Mouse (Mus musculus) lung, embryonic 15.5 days (tissue): ENCODE measurements at regions not wholly inside any gene's neighbourhood (a gene's known extent, or its start where the extent isn't known, plus 50 kb on each side); places are given as distances from the start of the nearest gene placed in this dataset.

Source experiments
- ATAC-seq: fragments of 200-750 bp; cut with Nextera tagmentation; 2 replicates; pipeline ENCODE4 v1.8.0; 2017; ENCODE audit warnings: moderate number of reproducible peaks, borderline replicate concordance; ENCODE audit not compliant: low FRiP score, low TSS enrichment; ENCODE audit errors: extremely low read depth
- H3K27ac ChIP-seq: fragments of 300-500 bp; sonication (generic); 2 replicates; pipeline ENCODE4 v1.5.1; 2015; ENCODE audit warnings: moderate library complexity, mild to moderate bottlenecking, inconsistent platforms
- H3K27me3 ChIP-seq: fragments of 300-500 bp; sonication (generic); 2 replicates; pipeline ENCODE4 v1.6.1; 2015; ENCODE audit warnings: inconsistent platforms
- H3K36me3 ChIP-seq: fragments of 300-500 bp; sonication (generic); 2 replicates; pipeline ENCODE4 v1.6.1; 2015; ENCODE audit warnings: inconsistent platforms
- H3K4me1 ChIP-seq: fragments of 300-500 bp; sonication (generic); 2 replicates; pipeline ENCODE4 v1.6.1; 2015; ENCODE audit warnings: inconsistent platforms
- H3K4me2 ChIP-seq: fragments of 300-500 bp; sonication (generic); 2 replicates; pipeline ENCODE4 v1.6.1; 2015; ENCODE audit warnings: inconsistent platforms, mild to moderate bottlenecking, moderate library complexity
- H3K4me3 ChIP-seq: fragments of 300-500 bp; sonication (generic); 2 replicates; pipeline ENCODE4 v1.5.1; 2015; ENCODE audit warnings: mild to moderate bottlenecking, inconsistent platforms
- H3K9ac ChIP-seq: fragments of 300-500 bp; sonication (generic); 2 replicates; pipeline ENCODE4 v1.6.1; 2015; ENCODE audit warnings: inconsistent platforms
- H3K9me3 ChIP-seq: fragments of 300-500 bp; sonication (generic); 2 replicates; pipeline ENCODE4 v1.6.1; 2016; ENCODE audit warnings: inconsistent platforms
- WGBS: fragments of 180-500 bp; shearing (Covaris S2); methylation state at CpG from one replicate; pipeline ENCODE4 v1.1.7; 2015; 5-methylcytosine and 5-hydroxymethylcytosine counted together

DNA sequence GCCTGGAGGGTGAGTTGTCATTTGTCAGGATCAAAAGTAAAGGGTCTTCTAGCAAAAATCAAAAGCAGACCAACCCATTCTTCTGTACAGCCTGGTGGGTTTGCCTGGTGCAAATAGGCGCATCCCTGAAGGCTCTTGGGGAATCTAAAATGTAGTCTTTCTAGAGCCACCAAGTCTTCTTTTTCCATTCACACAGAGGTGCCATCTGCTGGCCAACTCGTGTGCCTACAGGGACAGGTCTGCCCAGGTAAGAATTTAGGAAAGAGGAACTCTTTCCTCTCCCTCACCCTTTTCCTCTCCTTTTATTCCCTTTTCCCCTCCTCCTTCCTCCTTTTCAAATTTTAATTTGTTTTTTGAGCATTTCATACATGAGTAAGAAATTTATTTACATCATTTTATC lies 116.5 kb downstream of the Insig2 start:
- Histone ChIP-seq H3K9ac (no peak overlapping the region), H3K36me3 (no peaks in the 10 kb centered on the region), H3K4me3 (no peak overlapping the region), H3K27me3 (no peaks in the 10 kb centered on the region), H3K27ac (no peak overlapping the region), H3K4me1 (no peaks in the 10 kb centered on the region), H3K4me2 (no peak overlapping the region), H3K9me3 (no peaks in the 10 kb centered on the region)
- ATAC-seq: no peak
- WGBS: 17% methylated on average over 2 of the region's 2 CpGs

DNA sequence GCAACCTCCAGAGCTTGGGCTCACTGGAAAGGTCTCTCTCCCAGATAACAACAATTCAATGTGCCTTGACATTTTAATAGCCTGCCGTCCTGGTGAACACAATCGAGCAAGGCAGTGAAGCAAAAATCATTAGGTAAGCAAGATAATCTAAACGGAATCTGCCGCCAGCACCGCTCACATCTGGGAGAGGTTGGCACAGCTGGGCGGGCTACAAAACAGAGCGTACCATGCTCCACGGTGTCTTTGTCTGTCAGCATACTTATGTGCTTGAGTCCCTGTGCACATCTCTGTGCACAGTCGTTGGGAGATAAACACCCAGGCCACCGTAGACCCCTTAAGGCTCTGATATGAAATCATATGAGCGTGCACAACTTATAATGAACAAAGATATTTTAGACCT lies 108.1 kb downstream of the Insig2 start:
- 71% methylated on average over 11 of the region's 11 CpGs for WGBS
- Histone ChIP-seq H3K27me3 (no peaks in the 10 kb centered on the region), H3K4me3 (no peak overlapping the region), H3K9me3 (no peaks in the 10 kb centered on the region), H3K4me2 (no peak overlapping the region), H3K27ac (no peak overlapping the region), H3K36me3 (no peaks in the 10 kb centered on the region), H3K4me1 (no peaks in the 10 kb centered on the region), H3K9ac (no peak overlapping the region)
- no peak for ATAC-seq

DNA sequence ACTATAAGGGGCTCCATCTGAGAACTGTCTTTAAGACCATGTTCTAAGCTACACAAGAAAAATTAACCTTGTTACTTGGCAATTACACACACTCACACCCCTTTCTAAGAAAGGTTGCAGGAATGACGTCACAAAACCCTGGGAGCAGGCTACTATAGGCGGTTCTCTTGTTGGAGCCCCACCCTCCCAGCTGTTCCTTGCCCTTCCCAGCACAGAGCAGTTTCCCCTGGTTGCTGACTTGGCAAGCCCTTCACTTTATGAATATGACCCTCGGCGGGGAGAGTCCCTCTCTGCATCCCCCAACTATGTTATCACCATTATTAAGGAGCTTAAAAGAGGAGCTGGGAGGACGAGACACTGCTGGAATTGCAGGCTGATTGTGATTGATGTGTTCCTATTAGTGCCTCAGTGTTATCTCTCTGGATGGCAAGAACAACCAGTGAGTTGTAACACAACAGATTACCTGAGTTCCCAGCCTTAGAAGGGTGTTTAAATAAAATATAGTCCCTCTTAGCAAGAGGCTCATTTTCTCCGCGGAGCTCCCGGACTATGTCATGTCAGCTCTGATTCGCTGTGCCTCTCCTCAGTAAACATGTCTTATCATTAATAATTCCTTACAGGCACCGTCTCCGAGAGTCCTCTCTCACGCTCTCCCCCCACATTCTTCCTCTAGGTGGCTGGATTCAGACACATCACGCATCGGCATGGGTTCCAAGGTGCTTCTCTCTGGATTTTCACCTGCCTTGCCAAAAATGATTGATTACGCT lies 105.7 kb downstream of the Insig2 start:
- H3K36me3 ChIP-seq: no peaks in the 10 kb centered on the region
- no peak overlapping the region for H3K27ac ChIP-seq
- H3K9ac ChIP-seq: no peak overlapping the region
- peak; percentile 31; the same call in 1 of the 2 replicates for ATAC-seq
- no peak overlapping the region for H3K4me3 ChIP-seq
- no peaks in the 10 kb centered on the region for H3K4me1 ChIP-seq
- H3K4me2 ChIP-seq: no peak overlapping the region
- 13% methylated on average over 15 of the region's 15 CpGs for WGBS
- H3K9me3 ChIP-seq: no peaks in the 10 kb centered on the region
- H3K27me3 ChIP-seq: no peaks in the 10 kb centered on the region

GRCm38 (mm10) chr1:121227233-121227594 lies 105.2 kb downstream of the Insig2 start:
- no peak for ATAC-seq
- 21% methylated on average over 6 of the region's 6 CpGs for WGBS
- no peak overlapping the region for H3K4me2 ChIP-seq

DNA sequence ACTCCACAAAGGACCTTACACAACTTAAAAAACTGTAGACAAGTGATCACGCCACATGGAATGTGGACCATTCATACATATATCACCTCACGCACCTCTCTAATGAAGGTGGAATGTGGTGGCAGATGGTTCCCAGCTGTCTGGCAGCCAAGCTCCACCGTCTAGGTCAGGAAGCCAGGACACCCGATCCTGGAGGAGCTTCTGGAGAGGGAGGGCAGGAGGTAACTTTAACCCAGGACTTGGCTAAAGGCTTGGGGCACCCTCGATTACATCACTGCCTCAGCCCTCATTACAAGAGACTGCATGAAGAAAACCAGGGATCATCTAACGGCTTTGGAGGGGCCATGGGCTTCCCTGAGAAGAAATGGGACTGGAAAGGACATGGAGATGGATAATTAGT lies 88.8 kb downstream of the Insig2 start:
- Histone ChIP-seq H3K4me2 (no peak overlapping the region), H3K4me3 (no peak overlapping the region), H3K27ac (no peak overlapping the region), H3K36me3 (no peaks in the 10 kb centered on the region), H3K9ac (no peak overlapping the region), H3K27me3 (no peaks in the 10 kb centered on the region), H3K9me3 (no peaks in the 10 kb centered on the region), H3K4me1 (no peaks in the 10 kb centered on the region)
- ATAC-seq: no peak
- 30% methylated on average over 6 of the region's 6 CpGs for WGBS

More at GRCm38 (mm10) chr1:121227233-121227594, 105.2 kb downstream of the Insig2 start:
- H3K36me3 ChIP-seq: no peaks in the 10 kb centered on the region
- H3K9ac ChIP-seq: no peak overlapping the region
- no peaks in the 10 kb centered on the region for H3K27me3 ChIP-seq
- H3K27ac ChIP-seq: no peak overlapping the region
- no peak overlapping the region for H3K4me3 ChIP-seq
- no peaks in the 10 kb centered on the region for H3K9me3 ChIP-seq
- no peaks in the 10 kb centered on the region for H3K4me1 ChIP-seq

- no peak for ATAC-seq
These were observed 84.8 kb downstream of the Insig2 start for GRCm38 (mm10) chr1:121247556-121247955.

DNA sequence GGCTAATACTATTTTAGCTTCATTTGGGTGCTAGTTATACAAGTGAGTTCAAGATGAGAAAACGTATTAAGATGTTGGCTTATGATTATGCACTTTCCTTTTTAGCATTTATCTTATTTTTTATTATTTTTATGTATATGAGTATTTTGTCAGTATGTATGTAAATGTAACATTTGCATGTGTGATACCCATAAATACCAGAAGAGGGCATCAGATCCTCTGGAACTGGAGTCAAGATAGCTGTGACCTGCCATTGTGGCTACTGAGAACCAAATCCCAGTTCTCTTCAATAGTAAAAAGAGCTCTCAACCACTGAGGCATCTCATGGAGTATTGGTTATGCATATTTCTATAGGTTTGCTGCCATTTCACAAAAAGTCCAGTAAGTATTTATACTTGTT lies 83.3 kb downstream of the Insig2 start:
- no peak for ATAC-seq
- WGBS: 54% methylated on average over 1 of the region's 1 CpGs
- H3K4me3 ChIP-seq: no peak overlapping the region

More at GRCm38 (mm10) chr1:121247556-121247955, 84.8 kb downstream of the Insig2 start:
- 55% methylated on average over 2 of the region's 2 CpGs for WGBS
- no peak overlapping the region for H3K9ac ChIP-seq
- no peaks in the 10 kb centered on the region for H3K4me1 ChIP-seq
- no peak overlapping the region for H3K4me3 ChIP-seq
- H3K27ac ChIP-seq: no peak overlapping the region
- H3K27me3 ChIP-seq: no peaks in the 10 kb centered on the region
- no peaks in the 10 kb centered on the region for H3K36me3 ChIP-seq
- no peak overlapping the region for H3K4me2 ChIP-seq
- no peaks in the 10 kb centered on the region for H3K9me3 ChIP-seq

DNA sequence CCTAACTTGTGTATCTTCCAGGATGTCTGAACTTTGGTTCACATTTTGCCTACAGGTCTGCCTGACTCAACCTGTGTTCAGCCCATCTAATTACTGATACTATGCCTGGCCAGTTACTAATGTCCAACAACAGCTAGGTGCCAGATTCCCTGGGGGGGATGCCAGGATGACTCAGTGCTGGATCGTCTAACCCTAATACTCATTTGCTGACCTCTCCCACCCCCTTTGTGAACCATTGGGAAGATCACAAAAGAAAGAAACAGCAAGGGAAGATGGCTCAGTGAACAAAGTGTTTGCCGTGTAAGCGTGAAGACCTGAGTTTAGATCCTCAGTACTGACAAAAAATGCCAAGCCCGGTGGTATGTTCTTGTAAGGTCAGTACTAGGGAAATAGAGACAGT lies 81.7 kb downstream of the Insig2 start:
- 86% methylated on average over 4 of the region's 4 CpGs for WGBS
- H3K4me1 ChIP-seq: no peaks in the 10 kb centered on the region
- ATAC-seq: no peak

More for the DNA sequence above, 83.3 kb downstream of the Insig2 start:
- Histone ChIP-seq H3K27ac (no peak overlapping the region), H3K27me3 (no peaks in the 10 kb centered on the region), H3K36me3 (no peaks in the 10 kb centered on the region), H3K9ac (no peak overlapping the region), H3K4me1 (no peaks in the 10 kb centered on the region), H3K4me2 (no peak overlapping the region), H3K9me3 (no peaks in the 10 kb centered on the region)

DNA sequence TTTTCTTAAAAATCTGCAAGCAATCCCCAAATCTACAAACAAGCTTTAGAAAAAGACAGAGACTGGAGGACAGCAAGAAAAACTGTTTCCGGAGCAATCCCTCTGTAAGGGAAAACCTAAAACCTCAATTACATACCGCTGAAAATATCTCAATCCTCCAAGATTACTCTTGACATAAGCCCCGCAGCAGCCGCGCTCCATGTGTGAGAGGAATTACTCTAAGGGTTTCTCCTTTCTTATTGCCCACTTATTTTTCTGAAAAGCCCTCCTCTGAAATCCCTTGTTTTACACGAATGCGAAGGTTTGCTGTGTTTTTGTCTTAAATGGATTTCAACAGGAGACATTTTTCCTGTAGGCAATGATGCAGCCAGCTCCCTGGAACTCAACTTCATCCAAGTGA lies 80.3 kb downstream of the Insig2 start:
- ATAC-seq: no peak
- Histone ChIP-seq H3K9ac (no peak overlapping the region), H3K4me3 (no peak overlapping the region), H3K4me2 (no peak overlapping the region), H3K4me1 (no peaks in the 10 kb centered on the region), H3K27ac (no peak overlapping the region), H3K36me3 (no peaks in the 10 kb centered on the region), H3K27me3 (no peaks in the 10 kb centered on the region), H3K9me3 (no peaks in the 10 kb centered on the region)
- WGBS: 79% methylated on average over 7 of the region's 7 CpGs

More for the DNA sequence above, 81.7 kb downstream of the Insig2 start:
- no peaks in the 10 kb centered on the region for H3K27me3 ChIP-seq
- H3K27ac ChIP-seq: no peak overlapping the region
- H3K4me3 ChIP-seq: no peak overlapping the region
- no peak overlapping the region for H3K9ac ChIP-seq
- no peak overlapping the region for H3K4me2 ChIP-seq
- no peaks in the 10 kb centered on the region for H3K36me3 ChIP-seq
- H3K9me3 ChIP-seq: no peaks in the 10 kb centered on the region

DNA sequence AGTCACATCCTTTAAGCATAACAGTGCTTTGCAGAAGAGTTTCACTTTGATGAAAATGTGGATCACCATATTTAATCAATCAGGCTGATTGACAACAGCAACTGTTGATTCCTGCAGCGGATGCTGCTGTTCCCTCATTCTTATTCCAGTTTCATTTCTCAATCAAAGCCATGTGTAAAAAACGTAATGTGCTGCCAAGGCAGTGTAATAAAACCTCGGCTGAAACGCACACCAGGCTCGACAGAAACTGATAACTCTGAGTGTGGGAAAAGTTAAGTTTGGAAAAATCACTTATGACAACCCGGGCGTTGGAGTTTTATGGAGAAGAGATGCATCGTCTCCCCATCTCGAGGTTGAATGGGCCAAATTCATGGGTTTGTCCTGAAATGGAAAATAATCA lies 78.2 kb downstream of the Insig2 start:
- Histone ChIP-seq H3K4me3 (no peak overlapping the region), H3K27me3 (no peaks in the 10 kb centered on the region), H3K4me2 (no peak overlapping the region), H3K36me3 (no peaks in the 10 kb centered on the region), H3K9me3 (no peaks in the 10 kb centered on the region), H3K4me1 (no peaks in the 10 kb centered on the region), H3K9ac (no peak overlapping the region), H3K27ac (no peak overlapping the region)
- 56% methylated on average over 9 of the region's 9 CpGs for WGBS
- no peak for ATAC-seq
